Mouse (Mus musculus): ENCODE measurements at regions not wholly inside any gene's neighbourhood (a gene's known extent, or its start where the extent isn't known, plus 50 kb on each side); places are given as distances from the start of the nearest gene placed in this dataset.

GRCm38 (mm10) chr13:44558051-44558450 lies 171.2 kb upstream of the Jarid2 start:
- DNase-seq (ENCODE audit: low spot score), result no peak

GRCm38 (mm10) chr13:44558491-44559177 lies 170.6 kb upstream of the Jarid2 start:
- no peak for DNase-seq (ENCODE audit: low spot score)

GRCm38 (mm10) chr13:44559178-44559565 lies 170.1 kb upstream of the Jarid2 start:
- DNase-seq (ENCODE audit: low spot score), result no peak

- DNase-seq (ENCODE audit: low spot score), result no peak
These were observed 169.6 kb upstream of the Jarid2 start for GRCm38 (mm10) chr13:44559706-44560105.

- DNase-seq (ENCODE audit: low spot score), result no peak
These were observed 164.6 kb upstream of the Jarid2 start for GRCm38 (mm10) chr13:44564705-44565104.

GRCm38 (mm10) chr13:44567696-44568095 lies 161.6 kb upstream of the Jarid2 start:
- no peak for DNase-seq (ENCODE audit: low spot score)

GRCm38 (mm10) chr13:44569241-44569778 lies 160.0 kb upstream of the Jarid2 start:
- no peak for DNase-seq (ENCODE audit: low spot score)

- no peak for DNase-seq (ENCODE audit: low spot score)
These were observed 155.8 kb upstream of the Jarid2 start for GRCm38 (mm10) chr13:44573463-44573862.

- no peak for DNase-seq (ENCODE audit: low spot score)
These were observed 150.1 kb upstream of the Jarid2 start for GRCm38 (mm10) chr13:44579215-44579614.

GRCm38 (mm10) chr13:44580156-44580736 lies 149.0 kb upstream of the Jarid2 start:
- DNase-seq (ENCODE audit: low spot score), result no peak

GRCm38 (mm10) chr13:44580767-44581166 lies 148.5 kb upstream of the Jarid2 start:
- no peak for DNase-seq (ENCODE audit: low spot score)

- no peak for DNase-seq (ENCODE audit: low spot score)
These were observed 147.1 kb upstream of the Jarid2 start for GRCm38 (mm10) chr13:44581947-44582766.

GRCm38 (mm10) chr13:44582767-44583085 lies 146.5 kb upstream of the Jarid2 start:
- no peak for DNase-seq (ENCODE audit: low spot score)

GRCm38 (mm10) chr13:44583614-44584013 lies 145.7 kb upstream of the Jarid2 start:
- DNase-seq (ENCODE audit: low spot score), result no peak

- DNase-seq (ENCODE audit: low spot score), result no peak
These were observed 145.1 kb upstream of the Jarid2 start for GRCm38 (mm10) chr13:44584151-44584550.

- no peak for DNase-seq (ENCODE audit: low spot score)
These were observed 144.7 kb upstream of the Jarid2 start for GRCm38 (mm10) chr13:44584551-44584950.

GRCm38 (mm10) chr13:44587846-44588245 lies 141.4 kb upstream of the Jarid2 start:
- DNase-seq (ENCODE audit: low spot score), result no peak

- DNase-seq (ENCODE audit: low spot score), result no peak
These were observed 134.6 kb upstream of the Jarid2 start for GRCm38 (mm10) chr13:44594645-44595044.

- DNase-seq (ENCODE audit: low spot score), result no peak
These were observed 131.6 kb upstream of the Jarid2 start for GRCm38 (mm10) chr13:44597666-44598065.

GRCm38 (mm10) chr13:44601024-44601423 lies 128.2 kb upstream of the Jarid2 start:
- no peak for DNase-seq (ENCODE audit: low spot score)

- DNase-seq (ENCODE audit: low spot score), result no peak
These were observed 126.6 kb upstream of the Jarid2 start for GRCm38 (mm10) chr13:44602658-44603057.

- no peak for DNase-seq (ENCODE audit: low spot score)
These were observed 121.7 kb upstream of the Jarid2 start for GRCm38 (mm10) chr13:44607316-44608285.

Data from testis, postnatal 10 days (tissue).